In the genomic region with DNA sequence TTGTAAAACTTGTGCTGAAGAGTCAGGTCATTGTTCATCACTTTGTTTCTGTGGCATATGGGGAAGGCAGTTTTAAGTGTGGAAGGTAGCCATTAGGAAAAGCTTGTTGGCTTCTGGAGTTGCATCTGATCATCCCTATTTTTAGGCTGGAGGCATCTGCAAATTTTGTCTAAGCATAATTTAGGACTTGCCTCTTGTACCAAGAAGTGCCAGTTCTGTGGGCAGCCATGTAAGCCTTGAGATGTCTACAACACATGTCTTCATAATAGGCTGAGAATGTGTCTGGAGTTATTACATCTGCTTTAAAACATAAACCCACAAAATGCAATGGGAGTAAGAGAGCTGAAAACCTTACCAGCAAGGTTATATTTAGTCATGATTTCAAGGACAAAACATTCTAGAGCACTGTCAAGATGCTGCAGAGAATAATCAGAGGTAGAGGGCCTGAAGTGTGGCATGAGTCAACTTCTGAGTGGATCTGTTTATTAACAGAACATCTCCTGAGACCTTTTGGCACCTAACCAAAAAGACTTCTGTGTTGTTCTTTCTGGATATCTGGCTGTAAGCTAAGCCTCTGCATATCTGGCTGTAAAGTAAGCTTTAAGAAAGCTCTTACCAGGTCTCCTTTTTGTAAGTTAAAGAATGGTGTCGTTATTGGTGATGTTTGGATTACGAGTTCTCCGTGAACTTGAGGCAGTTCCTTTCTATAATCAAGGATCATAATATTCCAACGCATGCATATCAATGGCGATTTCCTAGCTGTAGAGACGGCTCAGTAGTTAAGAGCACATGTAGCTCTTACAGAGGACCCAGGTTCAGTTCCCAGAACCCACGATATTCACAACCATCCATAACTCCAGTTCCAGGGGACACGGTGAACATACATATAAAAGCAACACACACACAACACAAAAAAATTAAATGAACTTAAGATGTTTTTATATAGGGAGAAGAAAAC, we compare ENCODE assay signal across 14 mouse cellular contexts.
A peak's percentile ranks its signal among the peaks of the same experiment; 100 is the strongest.
DNase-seq lines count a peak whose midpoint lies in the region; ATAC-seq and TF ChIP-seq lines count a peak whose summit lies in the region.
"Had no signal": no experiment of that assay in that cellular context is flagged by ENCODE, and none has a peak within 500 bp of the region (broad histone marks: within the 10 kb centered on the region; RNA-seq: fewer than 3 reads in every experiment).

No protein-coding gene starts in this region.

- intact Hi-C loops in heart, postnatal 14 days (cut with DNase I): no loop called here

- H3K4me1 ChIP-seq in heart, postnatal 0 days (ENCODE audit: control insufficient read depth, insufficient read depth): peaks cover 34% of the 10 kb centered on the region

- TF ChIP-seq EP300 in heart, postnatal 0 days (IDR thresholded peaks at IDR 0.05; ENCODE audit: low read depth): no peak

- no peaks in the 10 kb centered on the region for H3K36me3 ChIP-seq in heart, postnatal 0 days (replicated peaks; ENCODE audit: control insufficient read depth, insufficient read depth, low read length)

- 76% methylated on average over 8 of the region's 8 CpGs for WGBS in heart, postnatal 0 days

- ATAC-seq in heart, postnatal 0 days (ENCODE audit: insufficient read depth, low read depth): peak; percentile 30; the same call in 1 of the 2 replicates
- ATAC-seq: forebrain, embryonic 16.5 days had no signal

- H3K4me3 ChIP-seq in heart, postnatal 0 days (ENCODE audit: low read depth, low read length): no peak overlapping the region
- H3K4me3 ChIP-seq: erythroblast, embryonic 14.5 days had no signal

- no peak overlapping the region for H3K4me2 ChIP-seq in heart, postnatal 0 days (ENCODE audit: low read depth, low read length)

- peak overlapping the region; percentile 60 for H3K27ac ChIP-seq in heart, postnatal 0 days (ENCODE audit: low read depth)

- no peak for TF ChIP-seq CTCF in heart, postnatal 0 days (IDR thresholded peaks at IDR 0.05; ENCODE audit: low read depth)

- peak; percentile 17 to 46 for DNase-seq in frontal cortex, postnatal 36 days (ENCODE audit: low spot score in 2 of 2)
- DNase-seq in frontal cortex, postnatal 25 days (ENCODE audit: low spot score in 2 of 2): no peak
- DNase-seq in heart, postnatal 0 days (ENCODE audit: low spot score): no peak
- DNase-seq in heart, postnatal 14 days: no peak
- peak; percentile 88 for DNase-seq in MN1 (ENCODE audit: low spot score)
- DNase-seq in left cerebral cortex, adult 9 months (ENCODE audit: low spot score in 2 of 2): peak; percentile 16 to 39
- DNase-seq in ovary, adult 18-20 months (ENCODE audit: low spot score): no peak
- DNase-seq in kidney, postnatal 36 days: no peak
- DNase-seq: B cell, adult 2 months; cerebellum, adult 18-20 months; kidney, postnatal 14 days; lung, adult 18-20 months had no signal

- H3K27me3 ChIP-seq in heart, postnatal 0 days (ENCODE audit: control insufficient read depth, insufficient read depth, low read length): no peaks in the 10 kb centered on the region

- H3K9me3 ChIP-seq in heart, postnatal 0 days (replicated peaks; ENCODE audit: control insufficient read depth, low read length): no peaks in the 10 kb centered on the region

- no peak overlapping the region for H3K9ac ChIP-seq in heart, postnatal 0 days (replicated peaks; ENCODE audit: low read depth, low read length)

Comparison
In these comparisons a context has a peak if more than half of its experiments do, and no peak if none do; other contexts are left out.
1. DNase-seq: peak in frontal cortex, postnatal 36 days (2 of 2), MN1 (single experiment) and left cerebral cortex, adult 9 months (2 of 2); none in frontal cortex, postnatal 25 days (0 of 2), heart, postnatal 0 days (single experiment), heart, postnatal 14 days (0 of 2), ovary, adult 18-20 months (single experiment) and kidney, postnatal 36 days (0 of 2).